Mouse (Mus musculus) kidney, embryonic 16.5 days (tissue): ENCODE measurements around the gene Tmem120b. TPM values are rescaled to one million over a fixed set of nuclear protein-coding genes. Genes with fewer than 3 reads are reported as not detected.

Experiments used
- ATAC-seq: fragments of 200-750 bp; cut with Nextera tagmentation; 2 replicates; pipeline ENCODE4 v1.8.0; 2017; ENCODE audit warnings: moderate TSS enrichment; ENCODE audit not compliant: low FRiP score, low TSS enrichment
- H3K27ac ChIP-seq: fragments of 300-500 bp; sonication (generic); 2 replicates; pipeline ENCODE4 v1.5.1; 2014; ENCODE audit warnings: low read length
- H3K27me3 ChIP-seq: fragments of 300-500 bp; sonication (generic); 2 replicates; pipeline ENCODE4 v1.6.1; 2014; ENCODE audit warnings: low read length, control low read depth, mixed read lengths; ENCODE audit not compliant: insufficient read depth
- H3K36me3 ChIP-seq: fragments of 300-500 bp; sonication (generic); 2 replicates; pipeline ENCODE4 v1.6.1; 2014; ENCODE audit warnings: low read length, control low read depth, mixed read lengths; ENCODE audit not compliant: insufficient read depth
- H3K4me1 ChIP-seq: fragments of 300-500 bp; sonication (generic); 2 replicates; pipeline ENCODE4 v1.6.1; 2014; ENCODE audit warnings: low read length, control low read depth, mixed read lengths; ENCODE audit not compliant: insufficient read depth
- H3K4me2 ChIP-seq: fragments of 300-500 bp; sonication (generic); replicated peaks from 2 replicates; pipeline ENCODE4 v1.6.1; 2014; ENCODE audit warnings: low read depth, low read length
- H3K4me3 ChIP-seq: fragments of 300-500 bp; sonication (generic); 2 replicates; pipeline ENCODE4 v1.5.1; 2014; ENCODE audit warnings: mild to moderate bottlenecking, low read length
- H3K9ac ChIP-seq: fragments of 300-500 bp; sonication (generic); replicated peaks from 2 replicates; pipeline ENCODE4 v1.6.1; 2014; ENCODE audit warnings: low read length
- H3K9me3 ChIP-seq: fragments of 300-500 bp; sonication (generic); 2 replicates; pipeline ENCODE4 v1.6.1; 2016; ENCODE audit warnings: low read length, control low read depth
- WGBS: fragments of 180-500 bp; shearing (Covaris S2); extraction: QIAGEN DNeasy Blood & Tissue Kit; methylation state at CpG from one replicate; pipeline ENCODE4 v1.1.7; 2014; 5-methylcytosine and 5-hydroxymethylcytosine counted together
- polyA plus RNA-seq: library from polyadenylated mRNA; unstranded; fragments of >200 nt; fragmentation: Nextera tagmentation; extraction: Ambion mirVana; gene quantifications from 2 replicates; pipeline ENCODE4 v1.2.1, GENCODE M21; 2015

Tmem120b gene
- 16.8 and 20.0 TPM in 2 replicates for polyA plus RNA-seq

GRCm38 (mm10) chr5:123068115-123068514 lies at the start of gene Tmem120b:
Gene Tmem120b, plus strand, starts transcription at chr5:123068415.
- Histone ChIP-seq H3K36me3 (no peaks in the 10 kb centered on the region), H3K9ac (no peak within 1 kb of the TSS), H3K4me2 (0 out of 2 replicates have a peak within 1 kb of the TSS, but pooled peaks have one; percentile 5), H3K27ac (no peak within 1 kb of the TSS), H3K27me3 (no peaks in the 10 kb centered on the region), H3K9me3 (no peaks in the 10 kb centered on the region), H3K4me1 (no peaks in the 10 kb centered on the region), H3K4me3 (no peak within 1 kb of the TSS)
- 0 out of 2 replicates have a peak, but pooled peaks have one; percentile 35 for ATAC-seq
- WGBS = 89% methylated on average over 12 of the region's 12 CpGs

- Histone ChIP-seq H3K27me3 (no peaks in the 10 kb centered on the region), H3K9ac (no peak overlapping the region; the same call in 1 of the 2 replicates), H3K9me3 (no peaks in the 10 kb centered on the region), H3K4me3 (no peak overlapping the region), H3K36me3 (no peaks in the 10 kb centered on the region), H3K27ac (peak overlapping the region; percentile 17; the same call in 1 of the 2 replicates), H3K4me2 (no peak overlapping the region), H3K4me1 (peaks cover 19% of the 10 kb centered on the region)
- WGBS = 57% methylated on average over 10 of the region's 10 CpGs
- ATAC-seq = no peak
Measured at GRCm38 (mm10) chr5:123019336-123020016, 48.7 kb upstream of the Tmem120b start.

GRCm38 (mm10) chr5:123020426-123020825 lies 47.8 kb upstream of the Tmem120b start:
- peaks cover 23% of the 10 kb centered on the region for H3K4me1 ChIP-seq
- WGBS = 93% methylated on average over 5 of the region's 5 CpGs
- H3K9me3 ChIP-seq = no peaks in the 10 kb centered on the region
- no peak overlapping the region for H3K4me2 ChIP-seq
- H3K9ac ChIP-seq = no peak overlapping the region
- no peak overlapping the region for H3K27ac ChIP-seq
- H3K36me3 ChIP-seq = no peaks in the 10 kb centered on the region
- no peaks in the 10 kb centered on the region for H3K27me3 ChIP-seq
- H3K4me3 ChIP-seq = no peak overlapping the region
- no peak for ATAC-seq

DNA sequence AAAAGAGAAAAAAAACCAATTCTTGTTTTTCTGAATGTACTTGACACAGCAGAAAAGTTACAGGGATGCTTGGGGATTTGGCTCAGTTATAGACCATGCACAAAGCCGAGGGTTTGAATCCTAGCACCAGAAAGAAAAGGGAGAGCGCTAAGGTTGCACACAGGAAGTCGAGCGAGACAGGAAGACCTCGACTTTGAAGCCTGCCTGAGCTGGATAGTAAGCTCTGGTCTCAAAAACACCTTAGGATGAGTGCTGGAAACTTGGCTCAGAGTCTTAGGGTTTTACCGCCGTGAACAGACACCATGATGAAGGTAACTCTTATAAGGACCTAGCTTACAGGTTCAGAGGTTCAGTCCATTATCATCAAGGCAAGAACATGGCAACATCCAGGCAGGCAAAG lies 46.8 kb upstream of the Tmem120b start:
- Histone ChIP-seq H3K4me3 (no peak overlapping the region), H3K4me2 (no peak overlapping the region), H3K27ac (no peak overlapping the region), H3K36me3 (no peaks in the 10 kb centered on the region), H3K4me1 (peaks cover 20% of the 10 kb centered on the region), H3K9me3 (no peaks in the 10 kb centered on the region), H3K27me3 (no peaks in the 10 kb centered on the region), H3K9ac (no peak overlapping the region)
- no peak for ATAC-seq
- 91% methylated on average over 7 of the region's 7 CpGs for WGBS

DNA sequence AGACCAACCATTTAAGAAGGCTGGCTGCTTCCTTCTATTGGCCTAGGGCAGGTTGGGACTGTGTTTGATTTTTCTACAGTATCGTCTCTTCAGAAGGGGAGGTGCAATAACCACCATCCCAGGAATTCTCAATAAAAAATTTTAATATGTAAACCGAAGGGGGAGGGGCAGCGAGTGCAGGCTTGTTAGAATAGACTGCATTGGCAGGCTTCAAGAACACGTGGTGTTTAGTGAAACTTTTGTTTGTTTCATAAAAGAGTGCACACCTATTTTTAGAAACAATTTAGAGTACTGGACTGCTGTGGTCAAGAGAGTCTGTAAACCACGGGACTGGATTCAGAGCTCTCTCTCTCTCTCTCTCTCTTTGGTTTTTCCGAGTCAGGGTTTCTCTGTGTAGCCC lies 45.2 kb upstream of the Tmem120b start:
- H3K4me1 ChIP-seq = peaks cover 29% of the 10 kb centered on the region
- H3K27ac ChIP-seq = no peak overlapping the region
- WGBS = 82% methylated on average over 6 of the region's 6 CpGs
- H3K9me3 ChIP-seq = no peaks in the 10 kb centered on the region
- no peak for ATAC-seq
- no peak overlapping the region for H3K4me3 ChIP-seq
- no peak overlapping the region for H3K4me2 ChIP-seq
- no peak overlapping the region for H3K9ac ChIP-seq
- no peaks in the 10 kb centered on the region for H3K27me3 ChIP-seq
- H3K36me3 ChIP-seq = no peaks in the 10 kb centered on the region

- peaks cover 2% of the 10 kb centered on the region; the same call in 1 of the 2 replicates for H3K36me3 ChIP-seq
- peaks cover 25% of the 10 kb centered on the region for H3K4me1 ChIP-seq
- H3K27me3 ChIP-seq = no peaks in the 10 kb centered on the region
- no peak for ATAC-seq
- no peaks in the 10 kb centered on the region for H3K9me3 ChIP-seq
- WGBS = 87% methylated on average over 6 of the region's 6 CpGs
- no peak overlapping the region for H3K4me3 ChIP-seq
- no peak overlapping the region for H3K27ac ChIP-seq
- H3K9ac ChIP-seq = no peak overlapping the region
- H3K4me2 ChIP-seq = no peak overlapping the region
Measured at GRCm38 (mm10) chr5:123024312-123024711, 43.9 kb upstream of the Tmem120b start.

GRCm38 (mm10) chr5:123024965-123025573 lies 43.1 kb upstream of the Tmem120b start:
- H3K27ac ChIP-seq = no peak overlapping the region; the same call in 1 of the 2 replicates
- H3K9ac ChIP-seq = no peak overlapping the region
- ATAC-seq = peak; percentile 42; the same call in 1 of the 2 replicates
- 27% methylated on average over 9 of the region's 9 CpGs for WGBS
- H3K9me3 ChIP-seq = no peaks in the 10 kb centered on the region
- no peaks in the 10 kb centered on the region for H3K27me3 ChIP-seq
- peaks cover 23% of the 10 kb centered on the region for H3K4me1 ChIP-seq
- no peak overlapping the region for H3K4me3 ChIP-seq
- peaks cover 10% of the 10 kb centered on the region for H3K36me3 ChIP-seq
- no peak overlapping the region for H3K4me2 ChIP-seq

GRCm38 (mm10) chr5:123026414-123026813 lies 41.8 kb upstream of the Tmem120b start:
- H3K36me3 ChIP-seq = peaks cover 23% of the 10 kb centered on the region
- no peak overlapping the region for H3K4me3 ChIP-seq
- no peak overlapping the region for H3K4me2 ChIP-seq
- peaks cover 23% of the 10 kb centered on the region for H3K4me1 ChIP-seq
- ATAC-seq = no peak
- WGBS = 57% methylated on average over 6 of the region's 6 CpGs
- H3K9ac ChIP-seq = no peak overlapping the region
- H3K27ac ChIP-seq = no peak overlapping the region
- no peaks in the 10 kb centered on the region for H3K27me3 ChIP-seq
- 0 out of 2 replicates have a peak, but pooled peaks cover 3% of the 10 kb centered on the region for H3K9me3 ChIP-seq

DNA sequence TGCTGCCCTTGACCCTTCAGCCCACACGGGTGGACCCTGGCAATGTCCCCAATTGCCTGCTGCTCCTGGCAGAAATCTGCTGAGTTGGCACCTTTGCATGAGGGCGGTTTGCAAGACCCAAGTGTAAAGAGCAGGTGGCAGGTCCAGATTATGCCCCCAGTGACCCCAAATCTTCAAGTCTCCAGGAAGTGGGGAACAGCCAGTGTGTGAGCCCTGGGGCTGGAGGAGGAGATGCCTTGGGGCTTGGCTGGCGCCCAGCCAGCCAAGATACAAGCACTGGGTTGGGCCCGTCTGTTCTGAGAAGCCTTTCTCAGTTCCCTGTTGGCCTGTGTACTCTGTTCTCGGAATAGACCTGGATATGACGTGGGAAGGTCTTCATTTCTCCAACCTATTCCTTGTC lies 40.8 kb upstream of the Tmem120b start:
- no peaks in the 10 kb centered on the region for H3K27me3 ChIP-seq
- no peak for ATAC-seq
- H3K4me1 ChIP-seq = peaks cover 23% of the 10 kb centered on the region
- no peak overlapping the region for H3K4me2 ChIP-seq
- peaks cover 28% of the 10 kb centered on the region for H3K36me3 ChIP-seq
- no peak overlapping the region for H3K27ac ChIP-seq
- 66% methylated on average over 6 of the region's 6 CpGs for WGBS
- H3K9ac ChIP-seq = no peak overlapping the region
- H3K9me3 ChIP-seq = 0 out of 2 replicates have a peak, but pooled peaks cover 5% of the 10 kb centered on the region
- H3K4me3 ChIP-seq = no peak overlapping the region

GRCm38 (mm10) chr5:123029729-123030128 lies 38.5 kb upstream of the Tmem120b start:
- Histone ChIP-seq H3K27ac (no peak overlapping the region), H3K9ac (no peak overlapping the region), H3K9me3 (0 out of 2 replicates have a peak, but pooled peaks cover 5% of the 10 kb centered on the region), H3K4me3 (no peak overlapping the region), H3K4me1 (peaks cover 22% of the 10 kb centered on the region), H3K36me3 (peaks cover 28% of the 10 kb centered on the region), H3K4me2 (no peak overlapping the region), H3K27me3 (no peaks in the 10 kb centered on the region)
- ATAC-seq = no peak
- WGBS = 88% methylated on average over 7 of the region's 7 CpGs
